Mouse (Mus musculus) kidney, adult 2 months (tissue): ENCODE measurements around the gene Mea1.

Experiments
- CTCF ChIP-seq: fragments of 200-500 bp; conservative IDR thresholded peaks from 2 replicates; pipeline ENCODE4 v1.5.1; 2011; ENCODE audit warnings: low read depth, mild to moderate bottlenecking, control low read depth, low read length, moderate library complexity, mixed read lengths; ENCODE audit not compliant: insufficient read depth, insufficient read length
- POLR2A ChIP-seq: fragments of 200-500 bp; IDR thresholded peaks from one replicate; pipeline ENCODE4 v1.6.1; 2011; ENCODE audit warnings: low read depth, low read length, control low read depth

DNA sequence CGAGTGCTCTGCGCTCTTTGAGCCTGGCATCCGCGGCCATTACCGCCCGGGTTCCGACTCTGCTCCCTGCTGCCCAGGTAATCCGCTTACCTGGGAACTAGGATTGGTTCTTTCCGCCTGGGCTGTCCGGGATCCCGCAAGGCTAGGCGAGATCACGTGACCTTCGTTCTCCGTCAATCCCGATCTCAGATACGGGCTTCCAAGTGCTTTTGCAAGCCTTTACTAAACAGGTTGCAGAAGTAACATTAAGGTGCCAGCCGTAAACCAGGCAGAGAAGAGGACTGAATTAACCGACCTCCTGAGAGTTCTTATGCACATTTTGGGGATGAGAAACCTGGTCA, 32.3 kb upstream of the Mea1 start:
- no peak for TF ChIP-seq CTCF
- no peak for TF ChIP-seq POLR2A
